Mouse (Mus musculus) heart, embryonic 11.5 days (tissue): Measurements from ENCODE around the gene Phf24. TPM values are rescaled to one million over a fixed set of nuclear protein-coding genes. Genes with fewer than 3 reads are reported as not detected.

Source experiments
- ATAC-seq: fragments of 200-750 bp; cut with Nextera tagmentation; replicated peaks from 2 replicates; pipeline ENCODE4 v1.8.0; 2017; ENCODE audit warnings: moderate library complexity; ENCODE audit not compliant: insufficient number of reproducible peaks, low FRiP score, low TSS enrichment
- H3K27ac ChIP-seq: fragments of 300-500 bp; sonication (generic); 2 replicates; pipeline ENCODE4 v1.5.1; 2014; ENCODE audit warnings: mild to moderate bottlenecking, low read depth, low read length
- H3K27me3 ChIP-seq: fragments of 300-500 bp; sonication (generic); 2 replicates; pipeline ENCODE4 v1.6.1; 2014; ENCODE audit warnings: mild to moderate bottlenecking, low read length, mixed read lengths; ENCODE audit not compliant: control insufficient read depth, insufficient read depth
- H3K36me3 ChIP-seq: fragments of 300-500 bp; sonication (generic); 2 replicates; pipeline ENCODE4 v1.6.1; 2014; ENCODE audit warnings: mild to moderate bottlenecking, low read length, moderate library complexity, mixed read lengths; ENCODE audit not compliant: control insufficient read depth, insufficient read depth
- H3K4me1 ChIP-seq: fragments of 300-500 bp; sonication (generic); 2 replicates; pipeline ENCODE4 v1.6.1; 2014; ENCODE audit warnings: low read length; ENCODE audit not compliant: control insufficient read depth, insufficient read depth
- H3K4me2 ChIP-seq: fragments of 300-500 bp; sonication (generic); 2 replicates; pipeline ENCODE4 v1.6.1; 2014; ENCODE audit warnings: mild to moderate bottlenecking, moderate library complexity
- H3K4me3 ChIP-seq: fragments of 300-500 bp; sonication (generic); 2 replicates; pipeline ENCODE4 v1.5.1; 2014; ENCODE audit warnings: low read depth, low read length
- H3K9ac ChIP-seq: fragments of 300-500 bp; sonication (generic); 2 replicates; pipeline ENCODE4 v1.6.1; 2014; ENCODE audit warnings: mild to moderate bottlenecking, low read depth, low read length, moderate library complexity
- H3K9me3 ChIP-seq: fragments of 300-500 bp; sonication (generic); replicated peaks from 2 replicates; pipeline ENCODE4 v1.6.1; 2016; ENCODE audit warnings: low read length; ENCODE audit not compliant: control insufficient read depth
- WGBS: fragments of 180-500 bp; shearing (Covaris S2); extraction: QIAGEN DNeasy Blood & Tissue Kit; methylation state at CpG from one replicate; pipeline ENCODE4 v1.1.7; 2014; ENCODE audit not compliant: insufficient replicate concordance; 5-methylcytosine and 5-hydroxymethylcytosine counted together
- polyA plus RNA-seq: library from polyadenylated mRNA; unstranded; fragments of >200 nt; fragmentation: Nextera tagmentation; extraction: Ambion mirVana; gene quantifications from 2 replicates; pipeline ENCODE4 v1.2.1, GENCODE M21; 2014

Phf24 gene
- 1.9 and 2.4 TPM in 2 replicates for polyA plus RNA-seq

DNA sequence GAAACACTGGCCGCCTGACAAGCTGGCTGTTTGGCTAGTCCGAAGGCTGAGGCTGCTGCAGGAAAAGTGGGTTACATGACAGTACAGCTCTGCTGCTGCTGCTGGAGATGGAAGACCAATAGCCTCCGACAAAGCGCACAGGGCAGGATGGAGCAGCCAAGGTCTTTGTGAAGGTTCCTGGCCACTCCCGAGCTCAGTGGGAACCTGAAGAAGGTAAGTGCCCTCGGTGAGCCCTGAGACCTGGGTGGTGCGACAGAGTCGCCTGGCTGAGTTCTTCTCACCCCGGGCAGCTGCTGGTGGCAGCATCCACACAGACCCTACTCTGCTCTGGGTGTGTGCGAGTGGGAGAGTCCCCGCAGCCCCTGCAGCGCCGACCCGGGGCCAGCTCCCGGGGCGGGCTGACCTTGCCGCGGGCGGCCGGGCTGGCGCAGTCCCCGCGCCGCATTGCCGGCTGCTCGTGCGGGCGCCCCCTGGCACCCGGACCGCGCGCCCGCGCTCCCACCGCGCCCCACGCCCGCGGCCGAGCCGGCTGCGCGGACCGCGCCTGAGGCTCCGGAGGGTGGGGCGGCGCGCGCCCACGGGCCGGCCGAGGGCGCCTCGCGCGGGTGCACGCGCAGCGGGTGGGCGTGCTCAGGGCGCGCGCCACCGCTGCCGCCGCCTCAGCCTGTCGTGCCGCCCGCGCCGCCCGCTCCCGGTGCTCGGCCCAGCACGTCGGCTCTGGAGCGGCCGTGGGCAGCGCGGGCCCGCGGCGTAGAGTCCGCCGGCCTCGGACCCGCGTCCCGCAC is at the start of gene Phf24:
Phf24 (plus strand) TSS at position 44 of the 785 bp plus-strand sequence.
- peaks cover 55% of the 10 kb centered on the region for H3K27me3 ChIP-seq
- H3K4me3 ChIP-seq = peak within 1 kb of the TSS; percentile 67
- WGBS = under 1% methylated on average over 61 of the region's 90 CpGs
- peak within 1 kb of the TSS; percentile 77 for H3K9ac ChIP-seq
- H3K9me3 ChIP-seq = no peaks in the 10 kb centered on the region
- ATAC-seq = peak; percentile 69; the same call in 1 of the 2 replicates
- H3K27ac ChIP-seq = no peak within 1 kb of the TSS
- no peaks in the 10 kb centered on the region; the same call in 1 of the 2 replicates for H3K4me1 ChIP-seq
- peak within 1 kb of the TSS; percentile 91 for H3K4me2 ChIP-seq
- no peaks in the 10 kb centered on the region for H3K36me3 ChIP-seq

DNA sequence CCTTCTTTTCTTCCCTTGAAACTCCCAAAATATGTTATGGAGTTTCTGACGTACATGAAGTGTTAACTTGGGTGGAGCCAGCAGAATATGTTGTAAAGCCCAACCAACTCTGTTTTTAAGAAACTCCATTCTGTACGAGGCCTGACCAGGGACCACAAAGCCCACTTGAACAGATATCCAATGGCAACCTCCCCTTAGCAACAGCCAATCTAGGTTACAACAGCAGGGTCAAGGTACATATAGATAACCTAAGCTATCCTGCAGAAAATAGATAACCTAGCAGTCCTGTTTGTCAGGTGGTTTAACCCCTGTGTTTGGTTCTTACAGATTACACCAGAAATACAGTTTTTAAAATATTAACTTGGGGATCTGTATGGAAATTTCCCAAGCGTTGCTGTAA is 49.1 kb upstream of the Phf24 start:
- Histone ChIP-seq H3K4me1 (no peaks in the 10 kb centered on the region), H3K36me3 (no peaks in the 10 kb centered on the region), H3K27me3 (no peaks in the 10 kb centered on the region), H3K4me2 (no peak overlapping the region; the same call in 1 of the 2 replicates), H3K27ac (peak overlapping the region; percentile 68), H3K9ac (no peak overlapping the region), H3K9me3 (no peaks in the 10 kb centered on the region), H3K4me3 (no peak overlapping the region)
- ATAC-seq = peak; percentile 85
- WGBS = 39% methylated on average over 3 of the region's 3 CpGs

DNA sequence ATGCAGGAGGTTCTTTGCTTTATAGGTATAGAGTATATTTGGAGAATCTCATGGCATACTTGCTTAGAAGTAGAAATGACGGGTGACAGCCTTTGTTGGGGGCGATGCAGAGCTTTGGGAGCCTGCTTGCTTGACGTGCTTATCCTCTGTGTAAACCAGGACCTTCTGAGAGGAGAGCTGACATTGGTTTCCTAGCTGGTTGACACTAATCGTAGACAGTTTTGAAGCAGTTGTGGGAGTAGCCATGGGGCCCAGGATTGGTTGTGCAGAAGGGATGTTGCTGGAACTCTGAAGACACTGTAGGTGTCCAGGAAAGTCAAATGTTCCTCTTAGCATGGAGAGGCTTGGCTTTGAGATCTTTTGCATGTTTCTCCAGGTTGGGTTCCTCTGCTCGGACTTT is 48.3 kb upstream of the Phf24 start:
- Histone ChIP-seq H3K4me2 (no peak overlapping the region), H3K27ac (no peak overlapping the region), H3K9ac (no peak overlapping the region), H3K27me3 (no peaks in the 10 kb centered on the region), H3K36me3 (no peaks in the 10 kb centered on the region), H3K9me3 (no peaks in the 10 kb centered on the region), H3K4me1 (no peaks in the 10 kb centered on the region), H3K4me3 (no peak overlapping the region)
- WGBS = 79% methylated on average over 5 of the region's 5 CpGs
- ATAC-seq = no peak

DNA sequence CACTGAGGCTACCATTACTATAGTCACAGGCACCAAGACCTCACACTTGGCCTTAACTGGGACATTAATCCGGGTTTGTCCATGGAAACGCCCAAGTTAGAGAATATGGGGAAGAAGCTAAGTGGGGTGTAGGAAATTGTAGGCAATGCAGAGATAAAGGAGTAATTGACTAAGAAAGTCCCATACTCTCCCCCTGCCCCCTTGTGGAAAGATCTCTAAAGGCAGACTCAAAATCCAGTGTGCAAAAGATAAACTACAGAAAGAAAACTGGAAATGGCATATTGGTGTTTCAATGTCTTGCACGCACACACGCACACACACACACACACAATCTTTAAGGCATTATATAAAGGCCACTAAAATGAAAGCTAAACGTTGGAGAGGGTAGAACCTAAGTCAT is 45.7 kb upstream of the Phf24 start:
- ATAC-seq = no peak
- Histone ChIP-seq H3K36me3 (no peaks in the 10 kb centered on the region), H3K27ac (no peak overlapping the region), H3K4me3 (no peak overlapping the region), H3K9ac (no peak overlapping the region), H3K4me1 (no peaks in the 10 kb centered on the region), H3K9me3 (no peaks in the 10 kb centered on the region), H3K4me2 (no peak overlapping the region), H3K27me3 (no peaks in the 10 kb centered on the region)
- WGBS = 66% methylated on average over 5 of the region's 5 CpGs

DNA sequence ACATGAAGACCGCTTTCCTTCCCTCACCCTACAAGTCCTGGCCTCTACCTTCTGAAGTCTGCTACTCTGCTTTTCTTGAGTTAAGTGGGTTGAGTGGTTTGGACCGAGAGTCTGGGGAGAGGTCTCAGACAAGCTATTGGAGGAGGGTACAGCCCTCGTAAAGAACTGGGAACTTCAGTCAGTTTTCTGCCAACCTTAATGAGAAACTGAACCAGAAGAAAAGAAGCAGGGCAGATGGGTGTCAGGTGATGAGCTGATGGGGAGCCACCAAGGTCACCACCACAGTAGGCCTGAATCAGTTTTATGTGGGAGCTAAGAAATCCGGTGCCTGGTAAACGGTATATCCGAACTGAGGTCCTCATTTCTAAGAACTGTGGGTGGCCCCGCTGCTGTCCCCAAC is 44.3 kb upstream of the Phf24 start:
- WGBS = 87% methylated on average over 7 of the region's 7 CpGs
- H3K9me3 ChIP-seq = no peaks in the 10 kb centered on the region
- no peak overlapping the region for H3K27ac ChIP-seq
- ATAC-seq = no peak
- no peaks in the 10 kb centered on the region for H3K27me3 ChIP-seq
- no peak overlapping the region for H3K4me2 ChIP-seq
- no peak overlapping the region for H3K9ac ChIP-seq
- H3K4me1 ChIP-seq = no peaks in the 10 kb centered on the region
- H3K36me3 ChIP-seq = no peaks in the 10 kb centered on the region
- no peak overlapping the region for H3K4me3 ChIP-seq

DNA sequence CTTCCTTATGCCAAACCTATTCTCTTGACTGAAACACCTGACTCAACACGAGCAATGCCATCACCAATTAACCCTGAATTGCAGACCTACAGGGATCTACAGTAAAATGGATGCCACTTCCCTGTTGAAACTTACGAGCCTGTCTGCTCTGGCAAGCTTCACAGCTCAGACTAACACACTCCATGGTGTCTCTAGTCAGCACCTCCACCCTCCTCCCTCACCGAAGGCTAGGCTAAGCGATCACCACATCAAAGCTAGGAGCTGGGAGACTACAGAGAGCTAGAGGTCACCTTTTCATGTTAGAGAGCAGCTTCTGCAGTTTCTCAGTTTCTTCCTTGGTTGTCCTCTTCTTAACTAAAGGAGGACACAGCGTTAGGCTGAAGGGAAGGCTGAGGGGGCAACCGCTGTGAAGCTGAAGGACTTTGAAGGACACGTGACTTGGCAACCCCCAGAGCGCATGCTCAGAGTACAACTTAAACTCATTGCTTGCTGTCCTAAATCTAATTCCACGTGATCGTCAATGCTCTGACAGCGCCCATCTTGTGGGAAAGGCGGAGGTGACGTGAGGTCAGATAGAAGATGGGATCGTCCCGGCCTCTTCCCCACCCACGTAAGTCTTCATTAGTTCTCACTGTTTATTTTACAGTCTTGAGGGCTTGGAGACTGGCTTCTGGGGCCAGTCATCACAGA is 43.6 kb upstream of the Phf24 start:
- Histone ChIP-seq H3K4me1 (no peaks in the 10 kb centered on the region), H3K27ac (no peak overlapping the region), H3K36me3 (no peaks in the 10 kb centered on the region), H3K4me2 (no peak overlapping the region), H3K9me3 (no peaks in the 10 kb centered on the region), H3K9ac (no peak overlapping the region), H3K27me3 (no peaks in the 10 kb centered on the region), H3K4me3 (no peak overlapping the region)
- ATAC-seq = no peak
- WGBS = 72% methylated on average over 16 of the region's 16 CpGs

DNA sequence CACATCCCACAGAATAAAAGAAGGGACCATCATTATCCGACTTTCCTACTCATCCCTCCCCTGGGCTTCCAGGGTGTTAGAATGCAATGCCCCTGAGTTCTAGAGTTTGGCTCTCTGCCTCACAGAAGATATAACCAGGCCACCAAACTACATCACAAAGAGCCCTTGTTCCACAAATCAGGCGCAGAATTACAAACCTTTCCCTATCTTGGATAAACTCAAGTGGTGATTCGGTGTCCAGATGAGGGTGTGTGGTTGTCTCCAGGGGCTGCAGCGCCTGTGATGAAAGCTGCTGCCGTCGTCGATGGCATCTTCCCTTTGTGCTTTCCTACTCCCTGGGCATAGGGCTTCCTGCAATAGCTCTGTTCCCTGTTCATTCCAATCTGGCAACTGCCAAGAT is 42.3 kb upstream of the Phf24 start, which contains the start of gene Fam205c:
Fam205c (minus strand) TSS at position 101 of the 400 bp plus-strand sequence.
- Histone ChIP-seq H3K9ac (no peak within 1 kb of the TSS), H3K4me3 (no peak within 1 kb of the TSS), H3K36me3 (no peaks in the 10 kb centered on the region), H3K27me3 (no peaks in the 10 kb centered on the region), H3K4me1 (no peaks in the 10 kb centered on the region), H3K4me2 (no peak within 1 kb of the TSS), H3K9me3 (no peaks in the 10 kb centered on the region), H3K27ac (no peak within 1 kb of the TSS)
- 74% methylated on average over 7 of the region's 7 CpGs for WGBS
- no peak for ATAC-seq

DNA sequence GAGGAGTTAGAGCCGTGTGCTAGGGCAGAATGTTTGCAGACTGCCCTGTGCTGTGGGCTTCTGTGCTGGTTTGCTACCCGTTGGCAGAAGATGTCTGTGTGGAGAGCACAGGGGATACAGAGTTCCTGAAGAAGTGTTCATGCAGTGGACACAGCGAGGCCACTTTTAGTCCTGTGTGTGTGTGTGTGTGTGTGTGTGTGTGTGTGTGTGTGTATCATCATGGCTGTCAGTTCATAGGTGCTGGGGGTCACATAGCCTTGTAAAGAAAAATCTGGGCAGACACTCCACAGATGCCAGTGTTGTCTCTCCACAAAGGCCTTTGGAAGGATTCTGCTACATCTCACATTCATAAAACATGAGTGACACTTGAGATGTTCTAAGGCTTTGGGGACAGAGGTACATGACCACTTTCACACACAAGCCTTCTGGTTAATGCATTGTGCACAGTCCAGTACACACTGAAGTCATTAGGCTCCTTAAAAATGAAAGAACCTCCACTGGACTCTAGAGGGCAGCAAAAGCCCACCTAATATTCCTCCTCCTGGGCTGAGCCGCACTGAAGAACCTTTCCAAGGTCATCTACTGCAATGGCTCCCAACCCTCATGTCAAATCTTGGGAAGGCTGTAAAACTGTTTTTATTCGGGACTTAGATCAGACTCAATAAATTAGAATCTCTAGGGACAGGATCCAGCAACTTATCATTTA is 39.7 kb upstream of the Phf24 start:
- ATAC-seq = peak; percentile 76
- H3K4me1 ChIP-seq = peaks cover 3% of the 10 kb centered on the region; the same call in 1 of the 2 replicates
- H3K9ac ChIP-seq = no peak overlapping the region
- WGBS = 32% methylated on average over 5 of the region's 5 CpGs
- H3K27me3 ChIP-seq = no peaks in the 10 kb centered on the region
- H3K27ac ChIP-seq = no peak overlapping the region
- no peaks in the 10 kb centered on the region for H3K36me3 ChIP-seq
- H3K4me3 ChIP-seq = no peak overlapping the region
- no peak overlapping the region for H3K4me2 ChIP-seq
- no peaks in the 10 kb centered on the region for H3K9me3 ChIP-seq
